Mouse (Mus musculus): ENCODE results near the gene Abhd17c.
"Not testable (repeated sequence)": the region's sequence is repeated elsewhere in the genome, so short reads cannot be mapped to it uniquely, and the experiment has no call there.

The Abhd17c gene

DNA sequence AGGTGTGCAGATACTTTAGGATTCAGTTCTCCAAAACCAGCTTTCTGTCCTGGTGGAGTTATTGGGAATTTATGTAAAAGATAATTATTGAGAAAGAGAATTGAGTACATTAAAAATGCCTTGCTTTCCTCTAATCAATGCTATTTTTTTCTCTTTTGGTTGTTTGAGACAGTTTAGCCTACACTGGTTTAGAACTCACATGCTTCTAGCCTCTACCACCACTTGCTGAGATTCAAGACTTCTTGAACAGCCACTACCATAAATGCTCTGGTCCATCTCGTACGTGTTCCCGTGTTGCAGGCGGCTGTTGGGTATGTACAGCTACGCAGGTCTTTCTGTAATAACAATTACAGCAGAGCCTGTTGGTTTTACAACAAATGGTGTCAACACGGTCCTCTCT, 681 bp upstream of the Abhd17c start:
- peak; percentile 19 for DNase-seq

DNA sequence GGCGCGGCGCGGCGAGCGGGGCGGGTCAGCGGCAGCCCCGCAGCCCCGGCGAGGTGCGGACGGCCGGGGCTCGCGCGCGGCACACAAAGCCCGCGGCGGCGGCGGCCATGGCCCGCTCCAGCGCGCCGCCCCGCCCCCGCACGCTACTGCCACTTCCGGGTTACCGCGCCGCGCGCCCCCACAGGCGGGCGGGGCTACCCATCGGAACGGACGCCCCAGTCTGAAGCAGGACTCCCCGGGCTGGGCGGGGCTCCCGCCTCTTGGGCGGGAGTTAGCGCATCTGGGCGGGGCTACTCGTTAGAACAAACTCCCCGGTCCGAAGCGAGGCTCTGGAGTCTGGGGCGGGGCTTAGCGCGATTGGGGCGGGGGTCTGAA, 254 bp upstream of the Abhd17c start:
- peak; percentile 96 for DNase-seq

DNA sequence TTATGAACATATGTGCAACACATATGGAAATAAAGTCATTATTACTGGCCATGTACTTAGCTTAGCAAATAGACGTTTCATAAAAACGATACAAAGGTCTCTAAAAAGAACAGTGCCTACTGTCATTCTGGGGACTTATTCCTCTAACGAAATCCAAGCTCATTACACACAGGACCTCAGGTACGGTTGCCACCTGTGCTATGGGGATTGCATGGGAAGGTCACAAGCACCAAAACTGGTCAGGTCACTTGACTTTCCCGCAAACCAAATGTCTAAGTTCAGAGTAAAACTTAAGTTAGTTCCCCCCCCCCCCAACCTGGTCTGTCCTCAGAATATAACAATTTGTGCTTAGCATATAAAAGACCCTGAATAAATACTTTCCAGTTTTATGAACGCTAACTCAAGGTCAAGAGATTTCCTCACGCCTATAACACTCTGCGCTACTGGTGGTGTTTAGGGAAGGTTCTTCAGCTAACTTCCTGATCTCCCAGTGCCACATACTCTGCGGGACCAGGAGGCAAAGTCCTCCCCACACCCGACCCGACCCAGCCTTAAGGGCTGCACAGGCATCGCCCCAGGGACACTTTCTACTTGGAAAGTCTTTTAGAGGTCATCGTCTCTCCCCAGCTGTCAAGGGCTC, 1.2 kb downstream of the Abhd17c start:
- DNase-seq: no peak

DNA sequence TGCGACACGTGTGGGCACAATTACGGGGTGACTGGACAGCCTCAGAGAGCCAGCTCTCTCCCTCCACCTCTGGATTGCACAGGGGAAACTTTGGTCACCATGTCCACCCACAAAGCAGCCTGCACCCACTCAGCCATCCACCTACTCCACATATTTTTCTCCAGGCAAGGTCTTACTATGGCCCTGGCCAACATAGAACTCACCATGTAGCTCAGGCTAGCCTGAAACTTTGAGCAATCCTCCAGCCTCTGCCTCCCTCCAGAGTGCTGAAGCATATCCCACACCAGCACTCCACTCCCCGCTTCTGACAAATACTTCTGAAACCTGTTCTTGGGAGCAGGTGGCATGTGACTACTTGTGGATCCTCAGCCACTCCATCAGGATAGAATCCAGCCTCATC, 1.9 kb downstream of the Abhd17c start:
- DNase-seq: no peak

DNA sequence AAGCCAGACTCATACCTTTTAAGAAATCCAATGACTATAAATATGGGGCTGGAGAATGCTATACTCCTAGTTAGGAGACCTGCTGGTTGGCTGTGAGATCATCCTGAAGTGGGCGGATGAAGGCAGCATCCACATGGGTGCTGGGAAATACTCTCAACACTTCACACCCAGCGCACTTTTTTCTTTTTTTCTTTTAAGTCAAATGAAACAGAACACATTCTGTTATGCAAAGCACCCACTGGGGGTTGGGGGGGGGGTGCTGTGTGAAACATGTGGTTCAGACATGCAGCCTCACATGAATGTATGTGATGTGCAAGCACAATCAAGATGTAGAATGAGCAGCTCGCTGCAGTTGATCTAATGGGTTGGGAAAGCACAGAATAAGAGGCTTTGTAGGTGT, 2.8 kb downstream of the Abhd17c start:
- no peak for DNase-seq

DNA sequence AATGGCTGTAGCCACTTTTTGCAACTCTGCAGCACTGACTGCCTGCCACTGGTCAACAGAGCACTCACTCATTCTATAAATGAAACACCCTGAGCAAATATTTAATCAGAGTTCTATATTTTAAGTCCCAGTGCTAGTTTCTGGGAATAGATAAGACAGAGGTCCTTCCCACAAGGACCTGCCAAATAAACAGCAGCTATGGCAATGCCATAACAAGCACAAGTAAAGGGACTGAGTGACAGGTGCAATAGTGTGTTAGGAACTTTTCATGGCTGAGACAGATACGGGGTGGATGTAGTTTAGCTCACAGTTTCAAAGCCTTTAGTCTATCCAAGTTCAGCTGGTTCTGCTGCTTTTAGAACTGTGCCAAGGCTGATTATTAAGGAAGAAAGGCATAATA, 3.9 kb downstream of the Abhd17c start:
- DNase-seq: no peak

DNA sequence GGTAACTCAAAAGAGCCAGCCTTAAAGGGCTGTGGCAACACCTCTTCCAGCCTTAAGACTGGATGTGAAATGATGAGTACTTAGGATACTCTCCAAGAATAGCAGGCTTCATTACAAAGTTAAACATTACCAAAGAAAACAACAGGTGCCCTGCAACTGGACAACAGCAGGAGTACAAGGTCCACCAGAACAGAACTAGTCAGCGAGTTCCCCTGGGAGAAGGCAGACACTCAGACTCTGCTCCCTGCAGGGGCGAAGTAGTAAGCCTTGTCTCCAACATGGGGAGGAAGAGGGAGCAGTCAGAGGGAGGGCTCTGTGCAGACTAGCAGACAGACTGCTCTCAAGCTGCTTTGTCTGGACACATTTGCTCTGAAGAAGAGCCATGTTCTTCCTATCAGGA, 6.1 kb downstream of the Abhd17c start:
- DNase-seq: no peak

DNA sequence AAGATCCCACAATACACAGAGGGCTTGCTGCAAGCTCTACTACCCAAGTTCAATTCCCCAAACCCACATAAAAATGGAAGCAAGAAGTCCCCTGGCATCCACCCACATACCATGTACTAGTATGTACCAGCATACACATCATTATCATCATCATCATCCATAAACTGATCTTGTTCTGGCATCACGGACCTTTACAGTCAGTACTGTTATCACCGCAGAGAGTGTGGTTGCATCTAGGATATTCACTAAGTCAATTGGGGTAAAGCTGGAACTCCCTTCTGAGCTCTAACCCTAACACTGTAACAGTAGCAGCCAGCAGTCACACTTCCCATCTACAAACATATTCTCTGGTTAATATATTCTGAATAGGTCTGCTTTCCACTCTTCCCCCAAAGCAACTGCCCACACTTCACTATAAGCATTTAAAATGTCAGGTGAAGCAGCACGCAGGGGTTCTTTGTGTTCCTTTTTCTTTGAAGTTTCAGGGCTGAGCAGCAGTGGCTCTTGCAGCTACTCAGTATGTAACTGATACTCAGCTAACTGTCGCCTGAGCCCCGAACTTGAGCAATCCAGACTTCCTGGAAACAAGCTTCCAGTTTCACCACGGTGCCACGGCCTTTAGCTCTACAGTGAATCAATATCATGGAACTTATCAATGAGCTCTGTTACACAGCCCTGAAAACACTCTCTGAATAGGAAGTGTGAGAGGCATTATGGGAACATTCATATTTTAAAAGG, 8.8 kb downstream of the Abhd17c start:
- no peak for DNase-seq

DNA sequence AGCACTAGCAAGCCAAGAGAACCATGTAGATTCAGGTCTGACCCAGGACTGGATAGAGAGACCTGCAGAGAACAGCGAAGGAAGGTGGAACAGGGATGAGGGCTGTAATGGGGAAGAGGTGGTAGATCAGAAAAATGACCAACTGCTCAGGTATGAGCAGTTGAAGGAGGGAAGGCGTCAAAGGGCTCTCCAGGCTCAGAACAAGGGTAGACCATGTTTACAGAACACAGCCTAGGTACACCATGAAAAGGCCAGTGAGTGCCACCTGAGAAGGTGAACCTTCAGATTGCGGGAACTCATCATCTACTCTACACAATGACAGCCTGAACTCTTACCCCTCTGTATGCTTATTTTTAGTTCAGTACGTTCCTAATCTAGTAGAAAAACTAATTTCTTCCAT, 9.5 kb downstream of the Abhd17c start:
- no peak for DNase-seq

DNA sequence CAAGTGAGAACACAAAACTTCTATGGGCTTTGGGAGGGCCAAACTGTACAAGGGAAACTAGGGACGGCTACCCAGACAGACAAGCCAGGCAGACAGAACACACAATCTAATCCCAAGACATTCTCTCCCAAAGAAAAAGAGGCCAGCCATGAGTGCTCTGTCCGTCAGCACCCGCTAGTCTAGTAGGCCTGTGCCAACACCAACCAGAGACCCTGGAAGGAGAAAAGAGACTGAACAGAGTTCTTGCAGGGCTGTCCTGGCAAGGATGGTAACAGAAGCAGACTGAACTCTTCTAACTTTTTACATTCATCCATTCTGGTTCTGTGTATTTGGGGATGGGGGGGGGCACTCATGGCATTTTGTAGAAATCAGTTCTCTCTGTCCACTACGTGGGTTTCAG, 12.1 kb downstream of the Abhd17c start:
- no peak for DNase-seq

DNA sequence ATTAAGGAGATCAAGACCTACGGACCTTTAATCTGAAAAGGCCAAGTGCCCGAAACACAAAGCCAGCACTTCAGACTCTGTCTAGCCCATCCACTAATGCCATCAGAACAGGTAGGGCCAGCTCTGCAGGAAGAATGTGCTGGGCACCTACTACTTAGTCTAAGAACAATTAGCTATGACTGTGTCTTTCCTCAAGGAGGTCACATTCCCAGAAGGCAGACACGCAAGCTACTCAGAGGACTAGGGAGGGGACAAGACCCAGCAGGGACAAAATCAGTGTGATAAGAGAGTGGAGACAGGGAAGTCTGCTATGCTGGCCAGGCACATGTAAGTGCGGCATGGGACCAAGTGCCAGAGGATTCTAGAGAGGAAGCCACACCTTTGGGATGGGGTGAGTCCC, 13.0 kb downstream of the Abhd17c start:
- no peak for DNase-seq

DNA sequence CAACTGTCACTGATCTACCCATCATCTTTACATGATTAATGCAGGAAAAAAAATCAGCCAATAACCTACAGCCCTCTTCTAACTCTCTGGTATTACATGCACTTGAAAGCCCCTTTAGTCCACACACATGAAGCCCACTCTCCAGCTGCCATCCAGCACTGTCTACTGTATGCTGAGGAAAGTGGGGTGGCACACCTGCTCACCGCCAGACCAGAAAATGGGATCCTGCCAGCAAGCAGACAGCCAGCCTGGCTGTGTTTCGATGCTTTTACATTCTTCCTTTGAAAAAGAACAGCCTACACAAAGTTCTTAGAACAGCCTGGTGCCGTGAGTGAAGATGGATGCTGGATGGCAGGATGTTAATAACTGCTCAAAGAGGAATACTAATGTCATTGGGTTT, 13.9 kb downstream of the Abhd17c start:
- DNase-seq: no peak

DNA sequence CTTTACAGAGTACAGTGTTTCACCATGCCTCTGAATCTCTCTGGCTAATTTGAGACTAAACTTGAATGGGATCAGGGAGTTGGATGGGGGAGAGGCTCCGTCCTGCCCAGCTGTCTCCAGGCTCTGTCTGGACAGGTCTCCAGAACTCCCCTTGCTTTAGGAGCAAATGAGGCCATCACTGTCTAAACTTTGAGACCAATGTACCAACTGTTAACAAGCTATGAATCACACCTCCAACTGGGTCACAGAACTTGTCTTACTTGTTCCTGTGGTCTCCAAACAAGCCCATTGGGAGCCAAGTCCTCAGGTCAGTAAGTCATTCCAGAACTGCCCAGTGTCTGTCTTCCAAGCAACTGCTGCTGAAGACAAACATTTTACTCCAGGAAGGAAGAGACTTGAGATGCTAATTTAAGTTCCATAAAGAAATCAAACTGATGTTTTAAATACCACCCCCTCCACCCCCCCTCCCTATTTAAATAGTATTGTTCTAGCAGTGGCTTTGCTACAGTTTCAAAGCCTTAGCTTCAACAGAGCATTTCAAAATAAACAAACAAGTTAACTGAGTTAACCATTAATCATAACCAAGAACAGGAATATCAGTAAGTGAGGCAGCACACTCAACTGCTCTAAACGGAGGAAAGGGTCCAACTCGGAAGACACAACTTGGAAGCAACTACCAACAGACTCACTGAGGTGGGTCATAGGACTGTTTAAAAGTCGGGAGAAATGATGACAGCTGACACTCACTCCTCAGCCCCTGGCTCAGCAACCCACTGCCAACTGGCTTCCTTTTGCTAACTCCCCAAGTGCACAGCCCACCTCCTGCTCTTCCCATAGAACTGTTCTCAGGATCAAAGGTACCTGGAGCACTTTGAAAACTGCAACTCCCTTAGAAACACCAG, 15.6 kb downstream of the Abhd17c start:
- DNase-seq: no peak

DNA sequence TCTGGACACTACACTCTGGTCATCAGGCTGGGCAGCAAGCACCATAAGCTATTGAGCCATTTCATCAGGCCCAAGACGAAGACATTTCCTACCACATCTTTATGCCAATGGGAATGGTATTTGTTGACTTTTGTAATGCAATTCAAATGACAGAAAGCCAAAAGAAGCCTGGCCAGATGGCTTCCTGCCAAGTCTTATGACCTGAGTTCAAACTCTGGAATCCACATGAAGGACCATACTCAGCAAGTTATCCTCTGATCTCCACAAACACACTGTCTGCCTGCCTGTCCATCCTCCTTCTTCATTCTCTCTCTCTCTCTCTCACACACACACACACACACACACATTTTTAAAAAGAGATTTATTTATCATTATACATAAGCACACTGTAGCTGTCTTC, 19.0 kb downstream of the Abhd17c start:
- no peak for DNase-seq

DNA sequence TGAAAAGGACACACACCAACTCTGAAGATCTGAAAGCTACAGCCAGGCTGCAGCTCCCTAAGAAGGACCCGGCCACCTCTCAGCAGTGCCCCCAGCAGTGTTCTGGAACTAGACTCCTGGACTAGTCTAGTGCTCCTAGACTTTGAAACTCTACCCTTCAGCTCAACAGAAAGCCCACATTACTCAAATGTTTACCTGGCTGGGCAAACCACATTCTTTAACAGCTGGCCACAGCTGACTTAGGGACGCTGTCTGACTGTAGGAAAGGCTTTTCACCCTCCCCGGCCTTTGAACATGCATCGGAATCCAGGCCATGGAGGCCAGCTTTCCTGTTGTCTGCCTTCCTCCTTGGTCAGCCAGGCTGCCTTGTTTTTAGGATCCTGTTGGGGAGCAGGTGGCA, 20.0 kb downstream of the Abhd17c start:
- no peak for DNase-seq

DNA sequence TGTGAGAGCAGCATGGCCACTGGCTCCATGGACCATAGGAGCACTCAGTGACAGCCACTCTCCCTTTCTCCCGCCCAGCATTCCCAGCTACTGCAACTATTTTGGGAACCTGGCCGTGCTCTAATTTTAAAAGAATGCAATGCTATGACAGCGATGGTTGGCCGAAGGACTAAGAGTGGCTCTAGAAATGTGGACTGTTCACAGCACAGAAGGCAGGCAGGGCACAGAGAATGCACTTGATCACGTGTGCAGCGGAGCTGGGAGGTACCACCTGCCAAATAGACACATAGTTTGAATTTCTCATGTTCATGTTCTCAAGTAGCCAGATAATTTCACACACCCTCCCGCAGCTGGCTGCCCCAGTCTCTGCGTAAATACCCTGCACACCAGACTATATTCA, 23.0 kb downstream of the Abhd17c start:
- no peak for DNase-seq

DNA sequence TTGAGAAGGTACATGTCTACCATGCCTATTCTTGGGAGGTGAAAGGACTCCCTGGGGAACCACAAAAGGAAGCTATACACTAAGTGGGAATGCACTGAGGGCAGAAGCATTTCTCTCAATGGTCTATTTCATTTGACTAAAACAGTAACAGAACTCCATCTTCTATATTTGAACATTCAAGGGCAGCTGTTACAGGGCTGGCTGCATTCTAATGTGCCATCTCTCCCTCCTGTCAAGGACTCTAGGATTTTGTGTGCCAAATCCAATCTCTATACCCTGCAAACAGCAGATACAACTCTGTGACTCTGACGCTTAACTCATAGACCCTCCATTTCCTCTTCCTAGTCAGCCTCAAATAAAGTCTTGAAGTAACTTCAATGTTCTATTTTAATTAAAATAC, 26.0 kb downstream of the Abhd17c start:
- no peak for DNase-seq

DNA sequence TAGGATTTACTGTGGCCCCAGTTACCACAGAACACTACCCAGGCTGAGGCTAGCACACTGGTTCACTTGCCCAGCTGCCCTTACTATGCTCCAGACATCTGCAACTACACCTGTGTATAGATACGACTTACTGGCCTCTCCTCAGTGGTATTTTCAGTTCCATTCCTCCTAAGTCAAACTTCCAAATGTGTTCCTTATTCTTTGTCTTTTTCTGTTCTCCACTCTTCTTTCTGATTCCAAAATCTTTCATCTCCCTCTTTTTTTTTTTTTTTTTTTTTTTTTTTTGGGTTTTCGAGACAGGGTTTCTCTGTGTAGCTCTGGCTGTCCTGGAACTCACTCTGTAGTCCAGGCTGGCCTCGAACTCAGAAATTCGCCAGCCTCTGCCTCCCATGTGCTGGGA, 28.0 kb downstream of the Abhd17c start:
- DNase-seq: not testable (repeated sequence)

DNA sequence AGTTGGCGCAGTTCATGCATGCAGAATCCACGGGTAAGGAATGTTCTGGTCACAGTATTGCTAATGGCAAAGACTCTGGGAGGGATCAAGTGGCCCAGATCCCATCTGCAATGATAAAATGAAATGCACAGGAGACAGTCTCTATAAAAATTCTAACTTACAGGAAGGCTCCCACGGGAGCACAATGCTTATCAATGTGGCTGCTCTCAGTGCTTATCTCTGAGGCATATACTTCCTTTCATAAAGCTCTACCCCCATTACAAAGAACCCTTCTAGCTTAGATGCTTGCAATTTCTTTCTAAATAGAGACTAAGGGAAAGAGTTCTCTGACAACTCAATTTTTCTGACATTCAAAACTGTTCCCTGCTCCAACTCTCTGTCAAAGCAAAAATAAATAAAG, 29.9 kb downstream of the Abhd17c start:
- DNase-seq: no peak

DNA sequence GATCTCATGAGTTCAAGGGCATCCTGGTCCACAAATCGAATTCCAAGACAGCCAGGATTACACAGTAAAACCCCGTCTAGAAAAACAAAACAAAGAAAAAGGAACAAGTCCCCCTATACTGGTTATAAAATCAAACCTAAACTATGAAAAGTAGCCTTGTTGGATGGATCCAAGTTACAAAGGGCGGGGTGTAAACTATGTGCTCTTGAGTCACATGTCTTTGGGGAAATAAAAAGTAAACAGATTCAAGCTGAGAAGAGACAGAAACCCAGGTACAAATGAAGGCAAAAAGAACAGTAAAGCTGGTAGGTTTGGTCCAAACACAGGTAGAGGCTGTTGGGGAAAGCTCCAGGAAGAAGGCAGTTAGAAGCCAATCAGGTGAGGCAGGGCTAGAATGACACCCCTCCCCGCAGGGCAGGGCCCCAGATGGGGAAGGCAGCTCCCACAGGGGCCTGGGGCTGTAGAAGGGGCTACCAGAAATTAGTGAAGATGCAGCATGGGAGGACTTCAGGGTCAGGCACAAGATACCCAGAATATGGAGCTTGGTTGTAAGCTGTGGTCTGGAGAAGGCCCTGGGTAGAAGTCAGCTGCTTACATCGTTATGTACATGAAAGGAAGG, 31.4 kb downstream of the Abhd17c start:
- DNase-seq: no peak

DNA sequence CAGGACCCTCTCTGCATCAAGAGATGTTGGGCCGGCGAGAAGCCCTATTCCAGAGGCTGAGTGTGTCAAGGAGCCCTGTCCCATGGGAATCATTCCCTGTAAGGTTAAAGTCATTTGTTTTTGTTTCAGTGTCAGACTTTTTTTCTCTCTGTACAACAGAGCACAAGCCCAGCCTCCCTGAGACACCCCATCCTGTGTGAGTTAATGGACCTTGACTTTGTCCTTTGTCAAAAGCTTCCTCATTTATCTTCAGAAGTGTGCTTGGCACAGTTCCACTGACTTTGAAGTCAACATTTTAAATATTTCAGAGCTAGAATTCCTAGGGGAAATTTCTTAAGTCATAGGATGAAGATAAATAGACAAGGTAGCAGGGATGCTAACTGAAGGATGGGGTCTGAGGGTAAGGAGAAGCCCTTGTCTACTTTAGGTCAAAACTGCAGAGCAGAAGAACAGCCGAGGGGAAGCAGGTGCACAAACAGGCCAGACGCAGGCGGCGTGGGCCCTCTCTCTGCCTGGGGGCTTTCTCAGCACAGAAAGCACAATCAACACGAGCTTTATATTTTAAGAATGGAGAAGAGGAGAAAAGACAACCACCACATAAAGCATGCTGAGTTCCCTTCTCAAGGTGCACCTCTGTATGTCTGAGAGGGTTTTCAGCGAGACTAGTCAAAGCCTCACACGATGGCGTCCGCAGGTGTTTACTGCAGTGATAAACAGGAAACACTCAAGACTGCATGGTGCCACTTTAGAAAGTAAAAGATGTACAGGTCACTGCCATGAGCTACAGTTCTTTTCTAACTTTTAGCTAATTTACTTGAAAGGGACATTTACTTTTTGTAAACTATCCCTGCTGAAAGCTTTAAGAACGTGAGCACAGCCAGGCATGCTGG, 32.2 kb downstream of the Abhd17c start:
- DNase-seq: no peak

DNA sequence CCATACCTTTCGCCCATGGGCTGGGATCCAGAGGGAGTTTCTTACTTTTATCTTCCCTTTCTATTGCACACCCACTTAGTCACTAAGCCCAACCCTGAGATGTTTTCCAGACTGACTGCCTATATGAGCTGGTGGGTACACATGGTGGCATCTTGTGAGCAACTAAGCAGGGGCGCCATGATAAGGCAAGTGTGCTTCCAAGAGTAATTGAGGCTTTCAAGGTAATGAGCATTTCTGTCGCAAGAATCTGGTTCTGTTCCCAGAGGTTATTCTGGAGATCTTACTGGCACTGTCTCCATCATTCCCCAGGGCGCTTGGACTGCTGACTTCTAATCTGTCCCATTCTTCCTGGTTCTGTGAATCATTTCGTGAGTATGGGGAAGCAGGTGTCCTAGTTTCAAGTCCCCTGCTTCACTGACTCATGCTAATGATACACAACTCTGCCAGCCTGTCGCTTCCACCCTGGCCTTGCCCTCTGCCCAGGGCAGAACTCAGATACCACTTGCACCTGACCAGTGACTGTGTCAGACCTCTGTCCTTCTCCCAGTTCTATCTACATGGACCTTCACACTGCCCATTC, 34.1 kb downstream of the Abhd17c start:
- DNase-seq: no peak

Measured in cerebellum, adult 11-12 months (tissue).